Mouse (Mus musculus) stomach, postnatal 0 days (tissue): ENCODE data around the gene Myom1. TPM values are rescaled to one million over a fixed set of nuclear protein-coding genes. Genes with fewer than 3 reads are reported as not detected.

ENCODE experiments used
- ATAC-seq: fragments of 200-750 bp; cut with Nextera tagmentation; 2 replicates; pipeline ENCODE4 v1.8.0; 2017; ENCODE audit not compliant: low FRiP score, low TSS enrichment
- DNase-seq: peaks from one replicate; pipeline ENCODE4 v3.0.0-alpha.2; 2016; ENCODE audit warnings: low spot score
- H3K27ac ChIP-seq: fragments of 300-500 bp; sonication (generic); replicated peaks from 2 replicates; pipeline ENCODE4 v1.5.1; 2014; ENCODE audit warnings: mild to moderate bottlenecking, control low read depth
- H3K27me3 ChIP-seq: fragments of 300-500 bp; sonication (generic); 2 replicates; pipeline ENCODE4 v1.6.1; 2014; ENCODE audit warnings: low read length; ENCODE audit not compliant: control insufficient read depth, insufficient read depth
- H3K36me3 ChIP-seq: fragments of 300-500 bp; sonication (generic); 2 replicates; pipeline ENCODE4 v1.6.1; 2014; ENCODE audit warnings: low read length, mixed read lengths; ENCODE audit not compliant: control insufficient read depth, insufficient read depth
- H3K4me1 ChIP-seq: fragments of 300-500 bp; sonication (generic); replicated peaks from 2 replicates; pipeline ENCODE4 v1.6.1; 2014; ENCODE audit warnings: antibody characterized with exemption; ENCODE audit not compliant: control insufficient read depth, insufficient read depth
- H3K4me2 ChIP-seq: fragments of 300-500 bp; sonication (generic); replicated peaks from 2 replicates; pipeline ENCODE4 v1.6.1; 2014; ENCODE audit warnings: low read depth, mild to moderate bottlenecking, control low read depth, moderate library complexity
- H3K4me3 ChIP-seq: fragments of 300-500 bp; sonication (generic); 2 replicates; pipeline ENCODE4 v1.5.1; 2014; ENCODE audit warnings: low read depth, low read length, control low read depth
- H3K9ac ChIP-seq: fragments of 300-500 bp; sonication (generic); 2 replicates; pipeline ENCODE4 v1.6.1; 2014; ENCODE audit warnings: mild to moderate bottlenecking, low read length, control low read depth, mixed read lengths
- H3K9me3 ChIP-seq: fragments of 300-500 bp; sonication (generic); 2 replicates; pipeline ENCODE4 v1.6.1; 2016; ENCODE audit warnings: low read length; ENCODE audit not compliant: control insufficient read depth
- CTCF ChIP-seq: IDR thresholded peaks from 2 replicates; pipeline ENCODE4 v1.5.1; 2016; ENCODE audit warnings: antibody characterized with exemption, low read depth, mild to moderate bottlenecking, moderate library complexity
- EP300 ChIP-seq: optimal IDR thresholded peaks from 2 replicates; pipeline ENCODE3; 2016; ENCODE audit warnings: antibody characterized with exemption
- WGBS: fragments of 180-500 bp; shearing (Covaris S2); extraction: QIAGEN DNeasy Blood & Tissue Kit; methylation state at CpG from one replicate; pipeline ENCODE4 v1.1.7; 2014; 5-methylcytosine and 5-hydroxymethylcytosine counted together
- polyA plus RNA-seq: library from polyadenylated mRNA; unstranded; fragments of >200 nt; fragmentation: Nextera tagmentation; extraction: Ambion mirVana; gene quantifications from 2 replicates; pipeline ENCODE4 v1.2.1, GENCODE M21; 2015

The Myom1 gene
- polyA plus RNA-seq, 1 experiment from 2014 or later, result 9.8 TPM

DNA sequence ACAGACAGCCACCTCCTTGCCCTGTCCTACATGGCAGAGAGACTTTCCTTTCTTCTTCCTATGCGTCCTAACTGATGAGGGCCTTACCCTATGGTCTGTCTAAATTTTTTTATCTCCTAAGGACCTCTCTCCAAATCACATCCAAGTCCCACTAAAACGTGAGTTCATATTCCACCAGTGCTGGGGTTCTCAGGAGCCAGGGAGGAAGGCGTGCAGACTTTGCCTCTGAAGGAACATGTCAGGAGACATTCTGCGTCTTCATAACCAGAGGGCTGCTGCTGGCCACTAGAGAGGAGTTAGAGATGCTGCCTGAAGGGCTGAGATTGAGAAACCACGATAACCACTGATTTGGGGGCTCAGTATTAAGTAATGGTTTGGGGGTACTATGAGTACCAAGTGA lies 4.5 kb downstream of the Myom1 start:
- WGBS, result 87% methylated on average over 5 of the region's 5 CpGs
- ATAC-seq (no peak), DNase-seq (no peak)
- Histone ChIP-seq H3K27me3 (no peaks in the 10 kb centered on the region), H3K4me1 (peaks cover 2% of the 10 kb centered on the region; the same call in 1 of the 2 replicates), H3K4me2 (no peak overlapping the region), H3K27ac (no peak overlapping the region), H3K9ac (no peak overlapping the region), H3K9me3 (no peaks in the 10 kb centered on the region), H3K4me3 (no peak overlapping the region), H3K36me3 (no peaks in the 10 kb centered on the region)
- TF ChIP-seq CTCF, result no peak
- TF ChIP-seq EP300, result no peak

- ATAC-seq (no peak), DNase-seq (no peak)
- Histone ChIP-seq H3K9me3 (no peaks in the 10 kb centered on the region), H3K27ac (no peak overlapping the region), H3K27me3 (no peaks in the 10 kb centered on the region), H3K36me3 (no peaks in the 10 kb centered on the region), H3K4me1 (peaks cover under 1% of the 10 kb centered on the region; the same call in 1 of the 2 replicates), H3K4me3 (no peak overlapping the region), H3K9ac (no peak overlapping the region), H3K4me2 (no peak overlapping the region)
- TF ChIP-seq EP300 (no peak), CTCF (peak; percentile 6; the same call in 1 of the 2 replicates)
- WGBS, result 75% methylated on average over 3 of the region's 3 CpGs
Observed at GRCm38 (mm10) chr17:71008676-71009075, 6.2 kb downstream of the Myom1 start.

DNA sequence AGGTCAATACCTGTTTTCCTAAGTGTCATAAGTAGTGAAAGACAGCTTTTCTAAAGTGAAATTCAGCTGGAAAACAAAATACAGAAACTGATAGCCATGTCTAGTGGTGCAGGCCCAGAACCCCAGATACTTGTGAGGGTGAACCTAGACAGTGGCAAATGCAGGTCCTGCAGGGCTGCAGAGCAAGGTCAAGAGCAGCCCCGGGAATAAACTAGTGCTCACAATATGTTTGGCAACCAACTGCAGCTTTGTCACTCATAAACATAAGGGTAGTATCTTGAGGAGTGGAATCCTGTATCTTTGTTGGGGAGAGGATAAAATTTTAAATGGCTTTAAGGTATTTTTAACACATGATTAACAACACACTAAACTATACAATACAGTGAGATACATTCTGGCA lies 7.3 kb downstream of the Myom1 start:
- no peak overlapping the region for H3K4me3 ChIP-seq
- no peak overlapping the region for H3K27ac ChIP-seq
- ATAC-seq, result no peak
- H3K4me2 ChIP-seq, result no peak overlapping the region
- no peaks in the 10 kb centered on the region for H3K27me3 ChIP-seq
- H3K9ac ChIP-seq, result no peak overlapping the region
- WGBS, result 50% methylated on average over 1 of the region's 1 CpGs
- no peaks in the 10 kb centered on the region for H3K4me1 ChIP-seq
- TF ChIP-seq CTCF (no peak), EP300 (no peak)
- no peak for DNase-seq
- no peaks in the 10 kb centered on the region for H3K9me3 ChIP-seq
- H3K36me3 ChIP-seq, result no peaks in the 10 kb centered on the region

- H3K4me2 ChIP-seq, result no peak overlapping the region
- no peak overlapping the region for H3K27ac ChIP-seq
- no peak for TF ChIP-seq EP300
- no peak for TF ChIP-seq CTCF
- H3K27me3 ChIP-seq, result no peaks in the 10 kb centered on the region
- H3K9ac ChIP-seq, result no peak overlapping the region
- no peaks in the 10 kb centered on the region for H3K9me3 ChIP-seq
- no peak overlapping the region for H3K4me3 ChIP-seq
- ATAC-seq (peak; percentile 15; the same call in 1 of the 2 replicates), DNase-seq (no peak)
- WGBS, result 65% methylated on average over 7 of the region's 7 CpGs
- no peaks in the 10 kb centered on the region for H3K4me1 ChIP-seq
- H3K36me3 ChIP-seq, result no peaks in the 10 kb centered on the region
Observed at GRCm38 (mm10) chr17:71010646-71011242, 8.3 kb downstream of the Myom1 start.

DNA sequence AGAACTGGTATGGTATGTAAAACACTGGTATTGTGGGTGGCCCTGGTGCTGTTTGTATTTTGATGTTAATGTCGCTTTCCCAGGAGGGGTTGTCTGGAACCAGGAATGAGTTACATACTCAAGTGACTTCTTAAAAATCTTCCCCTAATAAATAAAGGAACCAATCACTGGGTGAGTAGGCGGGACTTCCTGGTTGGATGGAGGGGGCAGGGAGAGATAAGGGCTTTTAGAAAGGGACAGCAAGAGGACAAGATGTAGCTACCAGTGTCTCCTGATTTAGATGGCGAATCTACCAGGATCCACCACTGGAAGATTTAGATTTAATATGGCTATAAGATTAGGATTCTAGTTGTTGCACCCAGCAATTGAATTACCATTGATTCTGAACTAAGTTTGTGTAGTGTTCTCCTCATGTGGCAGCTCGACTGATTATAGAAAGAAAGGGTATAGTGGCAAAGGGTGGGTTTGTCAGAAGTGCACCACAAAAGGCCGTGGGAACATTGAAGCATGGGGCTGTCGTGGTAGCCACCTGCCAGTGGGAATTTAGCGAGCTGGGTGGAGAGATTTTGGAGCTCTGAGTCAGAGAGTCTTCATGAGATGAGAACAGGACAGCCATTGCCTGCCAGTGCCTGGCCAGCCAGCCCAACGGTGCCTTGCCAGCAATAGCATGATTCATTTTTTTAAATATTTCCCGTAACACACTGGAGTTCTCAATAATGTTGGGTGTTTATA lies 9.7 kb downstream of the Myom1 start:
- H3K4me2 ChIP-seq, result no peak overlapping the region
- no peaks in the 10 kb centered on the region for H3K9me3 ChIP-seq
- ATAC-seq, result no peak
- no peak overlapping the region for H3K9ac ChIP-seq
- H3K27ac ChIP-seq, result no peak overlapping the region
- H3K4me1 ChIP-seq, result no peaks in the 10 kb centered on the region
- 84% methylated on average over 9 of the region's 9 CpGs for WGBS
- no peak overlapping the region for H3K4me3 ChIP-seq
- H3K27me3 ChIP-seq, result no peaks in the 10 kb centered on the region
- TF ChIP-seq EP300, result no peak
- no peak for TF ChIP-seq CTCF
- H3K36me3 ChIP-seq, result no peaks in the 10 kb centered on the region
- no peak for DNase-seq

GRCm38 (mm10) chr17:71013105-71013504 lies 10.7 kb downstream of the Myom1 start:
- H3K27me3 ChIP-seq, result no peaks in the 10 kb centered on the region
- H3K27ac ChIP-seq, result no peak overlapping the region
- H3K36me3 ChIP-seq, result no peaks in the 10 kb centered on the region
- no peak for DNase-seq
- H3K9me3 ChIP-seq, result no peaks in the 10 kb centered on the region
- TF ChIP-seq CTCF, result no peak
- no peak for TF ChIP-seq EP300
- no peak overlapping the region for H3K4me3 ChIP-seq
- no peak overlapping the region for H3K9ac ChIP-seq
- ATAC-seq, result no peak
- WGBS, result 56% methylated on average over 6 of the region's 6 CpGs
- H3K4me2 ChIP-seq, result no peak overlapping the region
- H3K4me1 ChIP-seq, result no peaks in the 10 kb centered on the region
